29 mouse cellular contexts compared by ENCODE assay signal in genomic region chr4:131415453-131415852, GRCm38 (mm10).
"Had no signal": no experiment of that assay in that cellular context is flagged by ENCODE, and none has a peak within 500 bp of the region (broad histone marks: within the 10 kb centered on the region; RNA-seq: fewer than 3 reads in every experiment).

No protein-coding gene starts in this region.

- H3K27ac ChIP-seq: embryonic facial prominence, embryonic 10.5 days; embryonic facial prominence, embryonic 12.5 days; embryonic facial prominence, embryonic 13.5 days; embryonic facial prominence, embryonic 15.5 days; forebrain, embryonic 10.5 days; forebrain, embryonic 12.5 days; forebrain, embryonic 13.5 days; forebrain, embryonic 15.5 days; gastrocnemius, adult 2 months; heart, adult 2 months had no signal

- ATAC-seq: forebrain, embryonic 13.5 days; forebrain, embryonic 14.5 days; forebrain, embryonic 15.5 days; forebrain, embryonic 16.5 days; forebrain, postnatal 0 days had no signal

- DNase-seq: cerebellum, adult 2 months; cerebellum, adult 8-10 months; cerebellum, adult 9-10 months; cerebellum, adult 9-11 months; cerebellum, postnatal 10 days; cerebellum, postnatal 14 days; cerebellum, postnatal 25 days; cerebellum, postnatal 36 days; embryo, embryonic 11 days; forebrain, postnatal 0 days; gastrocnemius, adult 2 months; gastrocnemius, postnatal 10 days; gastrocnemius, postnatal 14 days; gastrocnemius, postnatal 25 days; gastrocnemius, postnatal 36 days; heart, adult 11 months; heart, adult 18-20 months; heart, adult 2 months had no signal

- H3K4me3 ChIP-seq: embryonic facial prominence, embryonic 10.5 days; embryonic facial prominence, embryonic 12.5 days; embryonic facial prominence, embryonic 13.5 days; embryonic facial prominence, embryonic 15.5 days; erythroblast, embryonic 14.5 days; forebrain, embryonic 10.5 days; forebrain, embryonic 12.5 days; forebrain, embryonic 13.5 days; forebrain, embryonic 15.5 days; gastrocnemius, adult 2 months; heart, adult 2 months had no signal
